Mouse (Mus musculus): ENCODE measurements around the gene Ccr6.
"Not testable (repeated sequence)": the region's sequence is repeated elsewhere in the genome, so short reads cannot be mapped to it uniquely, and the experiment has no call there.

Ccr6 gene

DNA sequence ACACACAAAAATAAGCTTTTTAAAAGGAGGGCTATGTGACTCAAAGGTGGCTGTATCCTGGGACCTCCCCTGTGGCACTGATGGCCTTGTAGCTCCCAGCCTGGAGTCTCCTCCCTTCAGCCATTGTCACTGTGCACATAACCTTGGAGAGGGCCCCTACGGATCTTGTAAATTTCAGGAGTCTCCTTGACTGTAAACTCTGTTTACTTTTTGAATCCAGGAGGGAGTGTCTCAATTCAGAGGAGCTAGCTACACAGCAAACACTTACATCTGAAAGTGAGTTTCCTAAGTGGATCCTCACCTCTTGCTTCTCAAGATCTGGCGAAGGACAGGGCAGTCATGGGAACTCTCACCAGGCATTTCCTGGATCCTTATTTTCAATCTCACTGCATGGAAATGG, 8.3 kb downstream of the Ccr6 start:
- DNase-seq (ENCODE audit: low read depth, low spot score): no peak
- Histone ChIP-seq H3K36me3 (ENCODE audit: control insufficient read depth, insufficient read depth, low read length, poor library complexity, severe bottlenecking) (no peaks in the 10 kb centered on the region), H3K27me3 (ENCODE audit: control insufficient read depth, insufficient read depth, low read length, poor library complexity, severe bottlenecking) (no peaks in the 10 kb centered on the region)

DNA sequence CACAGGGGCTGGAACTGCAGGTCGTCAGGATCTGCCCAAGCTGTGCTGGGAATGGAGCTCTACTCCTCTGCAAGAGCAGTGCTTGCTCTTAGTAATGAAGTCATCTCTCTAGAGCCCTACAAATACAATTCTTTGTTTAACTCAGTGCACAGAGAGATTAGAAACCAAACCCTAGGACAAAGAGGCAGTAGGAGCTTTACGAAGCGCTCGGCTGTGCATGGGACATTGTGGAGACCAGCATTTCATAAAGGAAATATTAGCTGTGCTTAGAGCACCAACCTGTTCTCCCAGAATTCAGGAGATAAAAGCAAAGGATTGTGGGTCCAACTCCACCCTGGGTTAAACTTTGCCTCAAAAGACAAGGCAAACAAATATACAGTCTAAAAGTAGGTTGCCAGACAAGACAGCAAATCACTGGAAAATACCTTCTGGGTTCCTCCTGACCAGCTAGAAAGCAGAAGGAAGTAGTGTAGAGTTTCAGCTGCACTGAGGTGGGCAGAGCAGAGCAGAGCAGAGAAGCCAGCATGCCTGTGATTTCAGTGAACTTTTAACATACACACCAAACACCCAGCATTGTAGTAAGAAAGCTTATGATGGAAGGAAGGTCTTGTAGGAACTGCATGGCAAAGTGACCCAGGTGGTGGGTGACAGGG, 10.4 kb downstream of the Ccr6 start:
- Histone ChIP-seq H3K27me3 (ENCODE audit: control insufficient read depth, insufficient read depth, low read length, poor library complexity, severe bottlenecking) (no peaks in the 10 kb centered on the region), H3K36me3 (ENCODE audit: control insufficient read depth, insufficient read depth, low read length, poor library complexity, severe bottlenecking) (peaks cover 6% of the 10 kb centered on the region)
- DNase-seq (ENCODE audit: low read depth, low spot score): peak; percentile 73

DNA sequence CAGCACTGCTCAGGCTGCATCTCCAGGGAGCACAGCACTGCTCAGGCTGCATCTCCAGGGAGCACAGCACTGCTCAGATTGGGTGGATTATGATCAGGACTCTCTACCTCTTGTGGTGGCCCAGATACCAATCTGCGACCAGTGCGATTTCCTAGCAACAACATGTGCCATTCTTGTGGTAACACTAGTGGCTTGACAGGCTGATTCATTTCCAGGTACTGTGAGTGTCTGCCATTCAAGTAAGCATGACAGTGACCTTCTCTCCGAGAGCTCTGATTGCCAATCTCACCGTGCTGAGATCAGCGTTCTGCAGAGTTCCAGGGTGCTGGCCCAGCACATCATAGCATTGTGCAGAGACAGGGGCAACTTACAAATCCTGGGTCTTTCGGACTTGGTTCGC, 15.9 kb downstream of the Ccr6 start:
- Histone ChIP-seq H3K36me3 (ENCODE audit: control insufficient read depth, insufficient read depth, low read length, poor library complexity, severe bottlenecking) (peaks cover 7% of the 10 kb centered on the region), H3K27me3 (ENCODE audit: control insufficient read depth, insufficient read depth, low read length, poor library complexity, severe bottlenecking) (no peaks in the 10 kb centered on the region)
- no peak for DNase-seq (ENCODE audit: low read depth, low spot score)

DNA sequence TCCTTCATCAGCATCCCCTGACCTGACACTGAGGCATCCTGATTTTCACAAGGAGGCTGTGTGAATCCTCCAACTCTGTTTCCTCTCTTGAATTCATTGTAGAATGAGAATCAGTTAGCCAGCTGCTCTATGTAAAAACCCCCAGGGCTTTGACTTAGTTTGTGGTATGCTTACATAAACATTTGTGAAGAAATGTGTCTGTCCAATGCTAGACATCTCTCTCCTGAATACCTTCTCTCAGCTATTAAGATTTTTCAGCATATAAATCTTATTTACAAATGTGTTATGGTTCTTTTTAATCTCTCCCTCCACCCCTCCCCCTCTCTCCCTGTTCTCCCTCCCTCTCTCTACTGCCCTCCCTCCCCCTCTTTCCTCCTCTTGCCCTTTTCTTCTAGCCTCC, 18.4 kb downstream of the Ccr6 start:
- no peak for DNase-seq (ENCODE audit: low read depth, low spot score)
- H3K27me3 ChIP-seq (ENCODE audit: control insufficient read depth, insufficient read depth, low read length, poor library complexity, severe bottlenecking): no peaks in the 10 kb centered on the region

DNA sequence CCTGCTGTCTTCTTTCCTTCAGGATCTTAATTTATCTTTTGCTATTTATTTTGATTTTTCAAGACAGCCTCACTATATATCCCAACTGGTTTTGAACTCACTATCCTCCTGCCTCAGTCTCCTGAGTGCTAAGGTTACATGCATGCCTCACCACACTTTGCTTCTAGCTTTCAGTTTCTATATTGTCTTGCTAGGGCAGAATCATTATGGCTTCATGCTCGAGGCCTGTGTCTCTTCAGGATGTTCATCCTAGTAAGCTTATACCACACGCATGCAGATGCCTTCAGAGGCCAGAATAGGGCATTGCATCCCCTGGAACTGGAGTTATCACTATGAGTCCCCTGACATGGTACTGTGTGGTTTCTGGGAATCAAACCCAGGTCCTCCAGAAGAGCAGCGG, 19.1 kb downstream of the Ccr6 start:
- Histone ChIP-seq H3K27me3 (ENCODE audit: control insufficient read depth, insufficient read depth, low read length, poor library complexity, severe bottlenecking) (no peaks in the 10 kb centered on the region), H3K36me3 (ENCODE audit: control insufficient read depth, insufficient read depth, low read length, poor library complexity, severe bottlenecking) (peaks cover 10% of the 10 kb centered on the region)
- peak; percentile 50 for DNase-seq (ENCODE audit: low read depth, low spot score)

More for the DNA sequence above, 18.4 kb downstream of the Ccr6 start:
- H3K36me3 ChIP-seq (ENCODE audit: control insufficient read depth, insufficient read depth, low read length, poor library complexity, severe bottlenecking): peaks cover 10% of the 10 kb centered on the region

DNA sequence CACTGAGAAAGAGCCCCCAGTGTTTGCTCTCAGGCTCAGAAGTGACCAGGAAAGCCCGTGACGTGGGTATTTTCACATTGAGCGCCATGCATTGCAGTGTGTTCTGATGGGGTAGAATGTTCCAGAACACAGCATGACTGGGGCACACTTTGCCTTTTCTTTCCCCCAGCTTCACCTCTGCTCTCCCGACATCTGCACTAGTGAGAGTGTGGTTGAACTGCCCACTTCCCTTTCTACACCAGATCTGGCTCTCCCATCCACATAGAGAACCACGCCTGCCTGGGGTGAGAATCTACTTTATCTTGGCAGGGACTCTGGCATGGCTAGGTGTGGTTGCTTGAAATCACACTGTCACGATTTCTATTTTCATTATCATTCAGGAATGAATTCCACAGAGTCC, 19.7 kb downstream of the Ccr6 start:
- no peaks in the 10 kb centered on the region for H3K27me3 ChIP-seq (ENCODE audit: control insufficient read depth, insufficient read depth, low read length, poor library complexity, severe bottlenecking)
- peaks cover 8% of the 10 kb centered on the region for H3K36me3 ChIP-seq (ENCODE audit: control insufficient read depth, insufficient read depth, low read length, poor library complexity, severe bottlenecking)
- DNase-seq (ENCODE audit: low read depth, low spot score): peak; percentile 73

DNA sequence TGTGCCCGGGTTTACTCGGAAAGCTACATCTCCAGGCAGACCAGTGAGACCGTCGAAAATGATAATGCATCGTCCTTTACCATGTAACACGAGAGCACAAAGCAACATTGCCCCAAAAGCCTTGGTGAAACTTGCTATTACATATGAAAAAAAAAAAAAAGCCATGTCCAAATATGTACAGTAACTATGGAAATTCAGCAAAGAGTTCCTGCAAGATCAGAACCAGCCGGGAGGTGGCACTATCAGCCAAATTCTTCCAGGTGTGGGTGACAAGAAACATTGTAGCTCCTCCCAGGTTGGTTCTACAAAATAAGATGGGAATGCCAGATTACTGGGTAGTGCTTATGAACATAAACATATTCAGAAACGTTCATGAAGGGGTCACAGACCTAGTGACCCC, 21.1 kb downstream of the Ccr6 start:
- Histone ChIP-seq H3K36me3 (ENCODE audit: control insufficient read depth, insufficient read depth, low read length, poor library complexity, severe bottlenecking) (peaks cover 4% of the 10 kb centered on the region), H3K27me3 (ENCODE audit: control insufficient read depth, insufficient read depth, low read length, poor library complexity, severe bottlenecking) (no peaks in the 10 kb centered on the region)
- peak; percentile 57 for DNase-seq (ENCODE audit: low read depth, low spot score)

DNA sequence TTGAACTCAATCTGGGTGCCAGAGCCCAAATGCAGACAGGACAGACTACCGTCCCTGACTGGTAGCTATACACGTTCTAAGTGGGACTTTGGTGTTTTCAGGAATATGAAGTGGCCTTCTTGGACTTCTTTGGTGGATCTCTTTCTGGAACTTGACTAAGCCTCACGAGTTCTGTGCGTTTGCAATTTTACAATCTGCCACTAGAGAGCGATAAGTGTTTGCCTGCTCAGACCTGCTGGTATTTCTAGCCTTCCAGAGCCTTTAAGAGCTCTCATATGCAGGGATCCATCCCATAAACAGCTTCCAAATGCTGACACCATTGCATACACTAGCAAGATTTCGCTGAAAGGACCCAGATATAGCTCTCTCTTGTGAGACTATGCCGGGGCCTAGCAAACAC, 28.8 kb downstream of the Ccr6 start:
- H3K27me3 ChIP-seq (ENCODE audit: control insufficient read depth, insufficient read depth, low read length, poor library complexity, severe bottlenecking); H3K36me3 ChIP-seq (ENCODE audit: control insufficient read depth, insufficient read depth, low read length, poor library complexity, severe bottlenecking): not testable (repeated sequence)
- DNase-seq (ENCODE audit: low read depth, low spot score): peak; percentile 75

DNA sequence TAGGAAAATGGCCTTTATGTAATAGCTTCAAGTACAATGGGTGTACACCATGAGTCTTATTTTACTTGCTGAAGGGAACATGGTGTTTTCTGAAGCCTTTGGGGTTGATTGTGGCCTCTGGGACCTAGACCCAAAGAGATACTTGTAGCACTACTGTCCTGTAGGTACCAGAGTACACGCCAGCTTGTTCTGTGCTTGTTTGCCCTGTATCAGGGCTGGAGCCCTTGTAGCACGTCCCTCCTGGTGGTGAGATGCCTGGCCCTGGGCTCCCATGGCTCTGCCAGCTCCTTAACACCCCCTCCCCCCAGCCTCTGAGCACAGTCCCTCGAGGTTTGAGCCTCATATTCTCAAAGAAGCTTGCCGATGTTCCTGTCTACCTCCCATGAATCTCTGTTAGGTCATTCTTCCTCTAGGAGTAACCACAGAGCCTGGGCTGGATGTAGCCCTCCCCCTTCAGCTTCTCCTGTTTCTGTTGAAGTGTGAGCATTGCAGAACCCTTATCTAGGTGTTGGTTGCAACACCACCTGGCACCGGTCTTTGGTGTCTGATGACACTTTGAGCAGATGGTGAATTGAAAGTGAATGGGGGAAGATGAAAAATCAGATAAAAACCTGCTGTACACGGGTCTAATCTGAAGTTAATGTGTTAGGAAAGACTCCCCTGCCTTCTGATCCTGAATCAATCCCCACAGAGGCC, 36.4 kb downstream of the Ccr6 start:
- Histone ChIP-seq H3K27me3 (ENCODE audit: control insufficient read depth, insufficient read depth, low read length, poor library complexity, severe bottlenecking) (no peaks in the 10 kb centered on the region), H3K36me3 (ENCODE audit: control insufficient read depth, insufficient read depth, low read length, poor library complexity, severe bottlenecking) (no peaks in the 10 kb centered on the region)
- DNase-seq (ENCODE audit: low read depth, low spot score): no peak

DNA sequence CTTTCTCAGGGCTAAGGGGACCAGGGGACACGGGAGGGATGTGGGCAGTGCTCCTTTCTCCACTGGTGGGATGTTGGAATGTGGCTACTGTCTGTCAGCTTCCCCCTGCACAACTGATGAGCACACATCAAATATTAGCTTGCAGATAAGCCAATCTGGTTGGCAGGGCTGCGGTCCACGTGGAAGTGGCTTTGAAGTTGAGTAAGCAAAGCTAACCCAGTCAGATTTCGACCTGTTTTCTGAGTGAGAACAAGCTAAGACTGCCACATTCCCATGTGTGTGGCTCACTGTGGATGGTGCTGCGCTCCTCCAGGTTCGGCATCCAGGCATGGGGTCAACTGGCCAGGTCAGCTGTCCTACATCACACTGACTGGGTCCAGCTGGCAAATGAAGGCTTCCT, 37.1 kb downstream of the Ccr6 start:
- Histone ChIP-seq H3K27me3 (ENCODE audit: control insufficient read depth, insufficient read depth, low read length, poor library complexity, severe bottlenecking) (no peaks in the 10 kb centered on the region), H3K36me3 (ENCODE audit: control insufficient read depth, insufficient read depth, low read length, poor library complexity, severe bottlenecking) (no peaks in the 10 kb centered on the region)
- no peak for DNase-seq (ENCODE audit: low read depth, low spot score)

DNA sequence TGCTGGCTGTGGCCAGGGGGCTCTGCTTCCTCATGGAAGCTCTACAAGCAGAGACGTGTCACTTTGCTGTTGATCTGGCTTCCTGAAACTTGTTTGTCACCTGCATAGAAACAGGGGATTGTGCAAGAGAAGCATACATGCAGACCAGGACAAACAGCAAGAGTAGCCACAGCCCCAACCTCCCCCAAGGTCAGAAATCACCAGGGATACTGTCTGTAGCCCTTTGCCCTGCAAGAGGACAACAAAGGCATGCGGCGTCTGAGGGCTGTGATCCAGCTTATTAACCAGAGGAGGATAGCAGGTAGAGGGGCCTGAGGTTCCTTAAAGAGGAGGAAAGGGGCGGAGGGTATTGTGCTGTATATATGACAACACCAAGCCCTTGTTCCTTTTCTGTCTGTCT, 40.2 kb downstream of the Ccr6 start:
- no peak for DNase-seq (ENCODE audit: low read depth, low spot score)
- no peaks in the 10 kb centered on the region for H3K27me3 ChIP-seq (ENCODE audit: control insufficient read depth, insufficient read depth, low read length, poor library complexity, severe bottlenecking)

DNA sequence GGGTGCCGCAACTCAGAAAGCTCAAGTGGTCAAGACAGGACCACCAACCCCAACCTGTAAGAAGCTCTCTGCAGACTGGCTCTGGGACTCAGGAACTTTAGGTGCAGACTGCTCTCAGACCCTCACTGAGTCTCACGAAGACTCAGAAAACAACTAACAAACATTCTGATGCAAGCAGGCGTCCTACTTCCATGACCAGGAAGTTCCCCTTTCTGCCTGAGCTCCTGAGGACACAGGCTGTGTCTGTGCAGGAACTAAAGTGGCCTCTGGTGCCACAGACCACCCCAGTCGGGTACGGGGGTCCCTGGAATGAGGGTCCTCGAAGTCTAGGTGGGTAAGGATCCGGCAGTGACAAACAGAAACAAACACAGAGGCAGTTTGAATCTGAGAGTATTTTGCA, 40.8 kb downstream of the Ccr6 start:
- DNase-seq (ENCODE audit: low read depth, low spot score): no peak
- Histone ChIP-seq H3K36me3 (ENCODE audit: control insufficient read depth, insufficient read depth, low read length, poor library complexity, severe bottlenecking) (no peaks in the 10 kb centered on the region), H3K27me3 (ENCODE audit: control insufficient read depth, insufficient read depth, low read length, poor library complexity, severe bottlenecking) (no peaks in the 10 kb centered on the region)

More for the DNA sequence above, 40.2 kb downstream of the Ccr6 start:
- no peaks in the 10 kb centered on the region for H3K36me3 ChIP-seq (ENCODE audit: control insufficient read depth, insufficient read depth, low read length, poor library complexity, severe bottlenecking)

DNA sequence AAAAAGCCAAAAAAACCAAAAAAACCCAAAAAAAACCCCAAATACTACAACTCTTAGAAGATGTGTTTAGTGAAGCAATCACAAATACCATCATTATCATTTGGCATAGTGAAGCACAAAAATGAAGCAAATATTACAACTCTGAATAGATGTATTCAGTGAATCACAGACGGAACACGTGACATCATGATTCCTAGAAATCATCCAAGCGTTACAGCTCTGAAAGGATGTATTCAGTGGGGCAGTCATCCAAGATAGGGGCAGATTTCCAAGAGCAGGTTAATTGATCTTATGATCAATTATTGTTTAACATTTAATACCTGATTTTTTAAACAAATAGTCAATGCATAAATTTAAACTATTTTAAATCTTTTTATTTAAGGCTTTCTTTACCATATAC, 41.4 kb downstream of the Ccr6 start:
- Histone ChIP-seq H3K27me3 (ENCODE audit: control insufficient read depth, insufficient read depth, low read length, poor library complexity, severe bottlenecking) (no peaks in the 10 kb centered on the region), H3K36me3 (ENCODE audit: control insufficient read depth, insufficient read depth, low read length, poor library complexity, severe bottlenecking) (no peaks in the 10 kb centered on the region)
- no peak for DNase-seq (ENCODE audit: low read depth, low spot score)

DNA sequence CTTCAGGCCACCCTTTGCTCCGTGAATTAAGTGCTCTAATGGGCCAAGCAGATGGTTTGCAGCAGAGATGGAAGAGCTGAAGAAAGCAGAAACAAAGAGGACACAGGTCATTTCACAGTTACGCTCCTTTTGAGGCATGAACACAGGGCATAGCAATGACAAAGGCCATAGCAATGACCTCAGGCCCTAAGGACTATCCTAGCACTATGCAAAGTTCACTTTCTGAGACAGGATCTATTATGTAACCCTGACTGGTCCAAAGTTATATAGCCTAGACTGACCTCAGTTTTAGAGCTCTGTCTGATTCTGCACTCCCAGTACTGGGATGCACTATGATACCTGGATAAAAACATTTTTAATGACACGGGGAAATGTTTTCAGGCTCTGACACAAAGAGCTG, 42.5 kb downstream of the Ccr6 start:
- Histone ChIP-seq H3K27me3 (ENCODE audit: control insufficient read depth, insufficient read depth, low read length, poor library complexity, severe bottlenecking) (no peaks in the 10 kb centered on the region), H3K36me3 (ENCODE audit: control insufficient read depth, insufficient read depth, low read length, poor library complexity, severe bottlenecking) (no peaks in the 10 kb centered on the region)
- DNase-seq (ENCODE audit: low read depth, low spot score): no peak

DNA sequence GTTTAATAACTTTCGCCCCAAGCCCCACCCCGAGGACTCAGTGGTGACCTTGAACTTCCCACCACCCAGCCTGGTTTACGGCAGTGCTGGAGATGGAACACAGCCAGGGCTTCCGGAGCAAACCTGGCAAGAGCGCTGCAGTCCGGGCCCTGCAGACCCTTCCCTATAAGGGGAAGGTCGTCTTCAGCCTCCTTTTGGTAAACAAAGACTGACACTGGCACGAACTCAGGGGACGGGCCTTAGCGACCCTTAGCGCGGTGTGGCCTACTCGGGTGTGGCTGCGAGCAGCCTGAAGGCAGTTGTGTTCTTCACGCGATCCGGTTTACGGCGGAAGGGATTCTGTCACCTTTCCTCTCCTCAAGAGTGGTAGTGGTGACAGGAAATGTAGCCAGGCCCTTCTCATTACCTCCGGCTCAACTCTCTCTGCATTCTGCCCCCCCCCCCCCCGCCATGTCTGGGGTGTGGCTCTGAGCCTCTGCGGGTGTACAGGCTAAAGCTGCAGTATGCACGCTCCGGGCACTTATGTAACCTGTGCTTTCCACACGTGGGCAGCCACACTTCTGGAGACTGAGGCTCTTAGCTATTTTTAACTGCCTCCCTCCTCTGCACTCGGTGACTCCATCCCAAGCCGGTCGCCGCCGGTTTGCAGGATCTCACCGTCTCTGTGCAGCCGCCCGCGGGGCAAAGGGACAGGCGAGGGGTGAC, 47.1 kb downstream of the Ccr6 start, which contains the start of gene Mpc1:
Gene Mpc1, plus strand, starts transcription at position 84 of the 705 bp plus-strand sequence.
- Histone ChIP-seq H3K27me3 (ENCODE audit: control insufficient read depth, insufficient read depth, low read length, poor library complexity, severe bottlenecking) (no peaks in the 10 kb centered on the region), H3K36me3 (ENCODE audit: control insufficient read depth, insufficient read depth, low read length, poor library complexity, severe bottlenecking) (no peaks in the 10 kb centered on the region)

More for the DNA sequence above, 47.1 kb downstream of the Ccr6 start, which contains the start of gene Mpc1:
- peak; percentile 66 for DNase-seq (ENCODE audit: low read depth, low spot score)

Measured in splenic B cell, adult 2 months (primary cell).